Mouse (Mus musculus): ENCODE data around the gene Ankle1.

- TF ChIP-seq POLR2A (IDR thresholded peaks at IDR 0.05; ENCODE audit: low read depth, low read length), result no peak
- TF ChIP-seq CTCF (IDR thresholded peaks at IDR 0.05; ENCODE audit: borderline replicate concordance, insufficient read depth, low read length), result no peak
Observed at GRCm38 (mm10) chr8:71407441-71407840, 1.6 kb downstream of the Ankle1 start.
